Mouse (Mus musculus) hindbrain, embryonic 16.5 days (tissue): Measurements from ENCODE around the gene B3galt1. TPM values are rescaled to one million over a fixed set of nuclear protein-coding genes. Genes with fewer than 3 reads are reported as not detected.

Experiments used
- ATAC-seq: fragments of 200-750 bp; cut with Nextera tagmentation; 2 replicates; pipeline ENCODE4 v1.8.0; 2017; ENCODE audit warnings: moderate TSS enrichment, moderate library complexity
- H3K27ac ChIP-seq: fragments of 300-500 bp; sonication (generic); 2 replicates; pipeline ENCODE4 v1.5.1; 2014; ENCODE audit warnings: low read depth, mild to moderate bottlenecking, control low read depth, low read length, moderate library complexity
- H3K27me3 ChIP-seq: fragments of 300-500 bp; sonication (generic); replicated peaks from 2 replicates; pipeline ENCODE4 v1.6.1; 2014; ENCODE audit warnings: low read length; ENCODE audit not compliant: control insufficient read depth, insufficient read depth
- H3K36me3 ChIP-seq: fragments of 300-500 bp; sonication (generic); 2 replicates; pipeline ENCODE4 v1.6.1; 2014; ENCODE audit warnings: mild to moderate bottlenecking, low read length, moderate library complexity, mixed read lengths; ENCODE audit not compliant: control insufficient read depth, insufficient read depth
- H3K4me1 ChIP-seq: fragments of 300-500 bp; sonication (generic); 2 replicates; pipeline ENCODE4 v1.6.1; 2014; ENCODE audit warnings: low read depth, low read length; ENCODE audit not compliant: control insufficient read depth, insufficient read depth
- H3K4me2 ChIP-seq: fragments of 300-500 bp; sonication (generic); 2 replicates; pipeline ENCODE4 v1.6.1; 2014; ENCODE audit warnings: mild to moderate bottlenecking, low read length, control low read depth, moderate library complexity
- H3K4me3 ChIP-seq: fragments of 300-500 bp; sonication (generic); 2 replicates; pipeline ENCODE4 v1.5.1; 2014; ENCODE audit warnings: mild to moderate bottlenecking, low read length, control low read depth, moderate library complexity
- H3K9ac ChIP-seq: fragments of 300-500 bp; sonication (generic); 2 replicates; pipeline ENCODE4 v1.6.1; 2014; ENCODE audit warnings: low read depth, mild to moderate bottlenecking, control low read depth, low read length, moderate library complexity
- H3K9me3 ChIP-seq: fragments of 300-500 bp; sonication (generic); 2 replicates; pipeline ENCODE4 v1.6.1; 2014; ENCODE audit warnings: mild to moderate bottlenecking, low read length, moderate library complexity; ENCODE audit not compliant: control insufficient read depth
- WGBS: fragments of 180-500 bp; shearing (Covaris S2); extraction: QIAGEN DNeasy Blood & Tissue Kit; methylation state at CpG from one replicate; pipeline ENCODE4 v1.1.7; 2014; 5-methylcytosine and 5-hydroxymethylcytosine counted together
- polyA plus RNA-seq: library from polyadenylated mRNA; unstranded; fragments of >200 nt; fragmentation: Nextera tagmentation; extraction: Ambion mirVana; gene quantifications from 2 replicates; pipeline ENCODE4 v1.2.1, GENCODE M21; 2015

Gene B3galt1
- polyA plus RNA-seq, 1 experiment from 2014 or later = 56.1 TPM

DNA sequence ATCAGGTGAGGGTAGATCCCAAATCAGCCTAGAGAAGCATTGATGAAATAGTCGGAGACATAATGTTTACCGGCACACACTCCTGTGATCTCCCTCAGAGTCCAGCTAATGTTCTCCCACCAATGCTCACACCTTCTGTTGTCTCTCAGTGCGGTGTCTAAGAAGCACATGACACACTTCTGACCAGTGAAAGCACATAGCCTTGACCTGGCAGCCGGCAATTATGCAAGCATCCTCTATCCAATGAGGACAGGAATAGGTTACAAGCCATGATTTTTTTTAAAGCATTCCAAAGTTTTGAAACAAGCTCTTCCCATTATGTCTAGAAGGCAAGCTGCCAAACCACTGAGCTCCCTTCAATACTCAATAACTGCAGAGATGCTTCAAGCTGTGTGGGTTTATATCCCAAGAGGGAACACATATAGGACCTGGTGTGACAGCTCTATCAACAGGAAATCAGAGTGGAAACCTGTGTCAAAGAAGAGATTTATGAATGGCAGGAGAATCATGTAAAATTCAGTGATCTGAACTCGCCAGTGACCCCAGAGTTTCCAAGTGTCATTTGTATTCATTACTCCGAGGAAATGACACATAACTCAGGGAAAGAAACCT, 456.0 kb downstream of the B3galt1 start:
- Histone ChIP-seq H3K4me3 (no peak overlapping the region), H3K4me1 (no peaks in the 10 kb centered on the region), H3K27me3 (no peaks in the 10 kb centered on the region), H3K36me3 (no peaks in the 10 kb centered on the region), H3K4me2 (no peak overlapping the region), H3K9me3 (no peaks in the 10 kb centered on the region), H3K27ac (no peak overlapping the region), H3K9ac (no peak overlapping the region)
- 74% methylated on average over 6 of the region's 6 CpGs for WGBS
- ATAC-seq = no peak

GRCm38 (mm10) chr2:68028811-68029210, 463.1 kb downstream of the B3galt1 start:
- H3K4me1 ChIP-seq = no peaks in the 10 kb centered on the region
- ATAC-seq = no peak
- H3K36me3 ChIP-seq = no peaks in the 10 kb centered on the region
- no peak overlapping the region for H3K9ac ChIP-seq
- H3K27ac ChIP-seq = no peak overlapping the region
- no peaks in the 10 kb centered on the region for H3K27me3 ChIP-seq
- H3K9me3 ChIP-seq = no peaks in the 10 kb centered on the region
- no peak overlapping the region for H3K4me3 ChIP-seq
- H3K4me2 ChIP-seq = no peak overlapping the region
- WGBS = 96% methylated on average over 2 of the region's 2 CpGs

DNA sequence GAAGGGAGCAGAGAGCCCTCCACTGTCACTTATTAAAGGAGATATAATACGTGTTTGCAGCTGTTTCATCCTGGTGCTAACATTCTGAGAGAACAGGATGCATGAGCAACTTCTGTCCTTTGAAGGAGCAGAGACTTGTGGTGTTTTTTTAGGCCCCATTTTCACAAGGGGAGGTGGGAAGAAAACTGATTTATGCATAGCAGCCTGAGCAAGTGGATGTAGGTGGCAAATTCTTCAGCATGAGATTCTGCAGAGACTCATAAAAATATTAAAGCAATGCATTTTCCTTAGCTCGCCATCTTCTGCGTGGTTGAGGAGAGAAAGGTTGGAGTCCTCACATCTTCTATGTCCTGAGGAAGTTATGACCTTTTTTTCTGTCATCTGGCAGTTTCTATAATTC, 469.0 kb downstream of the B3galt1 start:
- Histone ChIP-seq H3K36me3 (no peaks in the 10 kb centered on the region), H3K27me3 (no peaks in the 10 kb centered on the region), H3K4me1 (no peaks in the 10 kb centered on the region), H3K4me3 (no peak overlapping the region), H3K9me3 (no peaks in the 10 kb centered on the region), H3K9ac (no peak overlapping the region), H3K27ac (no peak overlapping the region), H3K4me2 (no peak overlapping the region)
- 92% methylated on average over 3 of the region's 3 CpGs for WGBS
- no peak for ATAC-seq

DNA sequence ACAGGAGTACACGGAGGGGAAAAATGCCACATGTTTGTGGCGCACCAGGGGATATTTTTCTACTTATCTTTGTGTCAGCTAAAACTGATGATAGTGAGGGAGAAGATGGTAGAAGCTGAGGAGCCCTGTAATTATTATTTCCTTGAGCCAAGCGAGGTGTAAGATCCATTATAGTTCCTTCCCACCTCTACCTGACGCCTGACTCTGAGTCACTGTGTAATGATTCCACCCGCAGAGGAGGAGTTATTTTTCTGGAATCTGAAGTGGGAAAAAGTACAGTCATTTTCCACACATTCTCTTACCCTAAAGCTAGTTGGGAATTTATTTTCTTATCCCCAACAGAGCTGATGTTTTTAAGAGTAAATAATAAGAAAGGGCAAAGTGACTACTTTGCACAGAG, 475.1 kb downstream of the B3galt1 start:
- WGBS = 80% methylated on average over 5 of the region's 5 CpGs
- no peaks in the 10 kb centered on the region for H3K27me3 ChIP-seq
- H3K4me3 ChIP-seq = no peak overlapping the region
- ATAC-seq = no peak
- no peak overlapping the region for H3K27ac ChIP-seq
- no peaks in the 10 kb centered on the region for H3K9me3 ChIP-seq
- no peak overlapping the region for H3K9ac ChIP-seq
- no peak overlapping the region for H3K4me2 ChIP-seq
- H3K36me3 ChIP-seq = no peaks in the 10 kb centered on the region
- no peaks in the 10 kb centered on the region for H3K4me1 ChIP-seq

- no peak for ATAC-seq
- H3K4me2 ChIP-seq = no peak overlapping the region
- H3K36me3 ChIP-seq = no peaks in the 10 kb centered on the region
- H3K4me1 ChIP-seq = no peaks in the 10 kb centered on the region
- no peaks in the 10 kb centered on the region for H3K9me3 ChIP-seq
- H3K27me3 ChIP-seq = no peaks in the 10 kb centered on the region
- H3K27ac ChIP-seq = no peak overlapping the region
- no peak overlapping the region for H3K9ac ChIP-seq
- 87% methylated on average over 6 of the region's 6 CpGs for WGBS
- no peak overlapping the region for H3K4me3 ChIP-seq
Measured at GRCm38 (mm10) chr2:68052481-68052880, 486.8 kb downstream of the B3galt1 start.

DNA sequence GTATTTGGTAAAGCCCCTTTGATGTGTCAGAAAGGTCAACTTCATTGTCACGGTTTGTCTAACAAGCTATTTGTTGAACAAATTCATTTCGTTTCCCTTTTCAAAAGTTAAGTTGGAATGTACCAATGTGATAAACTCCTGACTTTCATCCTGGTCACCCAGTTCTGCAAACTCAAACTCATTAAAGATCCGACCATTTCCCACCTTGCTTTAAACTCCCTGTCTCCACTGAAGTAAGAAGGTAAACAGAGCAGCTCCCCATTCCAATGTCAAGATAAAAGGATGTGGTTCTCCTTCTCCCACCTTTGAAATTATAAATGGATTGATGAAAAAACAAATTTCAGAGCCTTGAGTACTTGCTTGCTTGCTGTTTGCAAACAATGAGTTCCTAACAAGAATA, 487.6 kb downstream of the B3galt1 start:
- 62% methylated on average over 3 of the region's 3 CpGs for WGBS
- ATAC-seq = no peak
- H3K36me3 ChIP-seq = no peaks in the 10 kb centered on the region
- no peaks in the 10 kb centered on the region for H3K27me3 ChIP-seq
- H3K4me2 ChIP-seq = no peak overlapping the region
- H3K4me3 ChIP-seq = no peak overlapping the region
- no peak overlapping the region for H3K27ac ChIP-seq
- H3K9me3 ChIP-seq = no peaks in the 10 kb centered on the region
- no peaks in the 10 kb centered on the region for H3K4me1 ChIP-seq
- no peak overlapping the region for H3K9ac ChIP-seq

GRCm38 (mm10) chr2:68061341-68061740, 495.7 kb downstream of the B3galt1 start:
- WGBS = 92% methylated on average over 4 of the region's 4 CpGs

DNA sequence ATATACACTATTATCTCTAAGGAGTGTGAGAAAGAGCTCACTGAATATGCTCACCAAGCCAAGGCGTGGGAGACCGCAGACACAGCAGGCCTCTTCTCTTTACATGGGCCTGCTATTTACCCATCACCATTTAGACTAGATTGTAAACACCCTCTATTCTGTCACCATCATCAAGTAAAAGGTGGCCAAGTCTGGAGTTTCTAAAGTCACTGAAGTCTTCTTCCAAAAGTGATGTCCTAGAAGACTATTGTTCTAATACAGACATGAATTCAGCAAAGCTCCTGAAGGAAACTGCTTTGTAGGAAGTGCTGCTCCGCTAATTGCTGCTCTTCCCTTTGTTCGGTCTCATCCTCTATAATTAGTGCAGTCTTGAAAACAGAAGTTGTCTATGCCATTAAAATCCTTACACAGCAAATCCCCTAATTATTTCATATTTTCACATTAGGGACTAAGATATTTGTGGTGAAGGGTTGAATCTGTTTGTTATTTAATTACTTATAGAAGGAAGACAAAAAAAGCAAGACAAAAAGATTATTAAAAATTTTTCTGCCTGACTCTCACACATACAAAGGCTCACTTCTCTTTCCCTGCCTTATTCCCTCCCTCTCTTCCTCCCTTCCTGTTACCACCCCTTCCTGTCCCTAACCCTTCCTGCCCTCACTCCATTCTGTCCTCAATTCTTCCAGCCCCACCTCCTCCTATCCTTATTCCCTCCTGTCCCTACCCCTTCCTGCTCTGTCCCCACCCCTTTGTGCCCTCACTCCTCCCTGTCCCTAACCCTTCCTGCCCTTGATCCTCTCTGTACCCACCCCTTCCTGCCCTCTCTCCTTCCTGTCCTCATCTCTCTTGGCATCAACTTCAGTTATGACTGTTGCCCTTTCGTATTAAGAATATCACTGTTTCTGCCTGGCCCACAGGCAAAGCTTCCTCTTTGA, 514.0 kb downstream of the B3galt1 start:
- WGBS = 72% methylated on average over 5 of the region's 5 CpGs
- Histone ChIP-seq H3K27me3 (no peaks in the 10 kb centered on the region), H3K4me1 (no peaks in the 10 kb centered on the region), H3K9ac (no peak overlapping the region), H3K9me3 (no peaks in the 10 kb centered on the region), H3K4me3 (no peak overlapping the region), H3K27ac (no peak overlapping the region), H3K4me2 (no peak overlapping the region), H3K36me3 (no peaks in the 10 kb centered on the region)
- ATAC-seq = no peak

More at GRCm38 (mm10) chr2:68061341-68061740, 495.7 kb downstream of the B3galt1 start:
- Histone ChIP-seq H3K9ac (no peak overlapping the region), H3K9me3 (no peaks in the 10 kb centered on the region), H3K4me1 (no peaks in the 10 kb centered on the region), H3K27ac (no peak overlapping the region), H3K36me3 (no peaks in the 10 kb centered on the region), H3K4me2 (no peak overlapping the region), H3K27me3 (no peaks in the 10 kb centered on the region), H3K4me3 (no peak overlapping the region)
- ATAC-seq = no peak

GRCm38 (mm10) chr2:68080872-68081280, 515.2 kb downstream of the B3galt1 start:
- no peak overlapping the region for H3K9ac ChIP-seq
- no peaks in the 10 kb centered on the region for H3K9me3 ChIP-seq
- no peaks in the 10 kb centered on the region for H3K27me3 ChIP-seq
- H3K36me3 ChIP-seq = no peaks in the 10 kb centered on the region
- no peaks in the 10 kb centered on the region for H3K4me1 ChIP-seq
- no peak for ATAC-seq
- no peak overlapping the region for H3K4me3 ChIP-seq
- H3K27ac ChIP-seq = no peak overlapping the region; the same call in 1 of the 2 replicates
- no peak overlapping the region for H3K4me2 ChIP-seq
